In the genomic region with DNA sequence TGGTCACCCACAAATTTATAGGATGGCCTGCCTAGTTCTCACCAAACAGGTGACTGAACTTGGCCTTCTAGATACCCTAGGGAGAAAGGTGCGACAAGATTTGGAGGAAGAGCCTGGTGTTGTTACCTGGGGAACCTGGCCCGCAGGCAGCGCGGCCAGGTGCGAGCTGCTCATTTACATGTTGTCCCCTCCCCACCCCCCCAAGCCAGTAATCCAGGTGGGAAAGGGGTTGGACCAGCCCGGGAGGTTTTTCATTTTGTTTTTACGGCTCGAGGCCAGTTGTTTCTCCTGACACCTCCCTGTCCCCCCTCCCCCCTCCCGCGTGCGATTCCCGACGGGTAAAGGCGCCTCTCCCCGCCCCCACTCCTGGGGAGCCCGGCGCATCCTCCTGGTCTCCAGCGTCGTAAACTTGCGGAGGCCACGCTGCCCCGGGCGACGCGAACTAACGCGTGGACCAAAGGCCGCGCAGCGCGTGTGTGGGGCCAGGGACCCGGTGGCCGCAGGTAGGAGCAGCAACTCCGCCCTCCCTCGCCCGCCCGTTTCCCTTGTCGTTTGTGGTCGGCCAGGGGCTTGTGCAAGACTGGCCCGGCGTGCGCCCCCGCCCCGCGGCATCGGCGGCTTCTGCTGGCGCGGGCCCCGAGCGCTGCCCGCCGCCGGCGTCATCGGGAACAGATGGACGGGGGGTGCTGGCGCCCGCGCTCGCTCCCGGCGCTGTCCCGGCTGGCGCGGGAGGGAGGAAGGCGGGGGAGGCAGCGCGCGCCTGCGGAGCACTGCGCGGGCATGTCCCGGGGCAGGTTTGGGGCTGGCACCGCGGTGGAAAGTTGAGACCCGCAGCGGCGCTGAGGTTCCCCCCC, we compare ENCODE assay signal across 7 mouse cellular contexts. TPM values are rescaled to one million over a fixed set of nuclear protein-coding genes. Genes with fewer than 3 reads are reported as not detected.
A peak's percentile ranks its signal among the peaks of the same experiment; 100 is the strongest.
DNase-seq lines count a peak whose midpoint lies in the region; ATAC-seq and TF ChIP-seq lines count a peak whose summit lies in the region.

No protein-coding gene starts in this region.

- peaks cover 11% of the 10 kb centered on the region for H3K36me3 ChIP-seq in E14TG2a.4 (ENCODE audit: insufficient read depth, low read length)
- no peaks in the 10 kb centered on the region for H3K36me3 ChIP-seq in embryonic facial prominence, embryonic 13.5 days

- no peaks in the 10 kb centered on the region for H3K27me3 ChIP-seq in E14TG2a.4 (ENCODE audit: insufficient read depth, low read length)
- peaks cover 9% of the 10 kb centered on the region for H3K27me3 ChIP-seq in embryonic facial prominence, embryonic 13.5 days

- TF ChIP-seq CTCF in E14TG2a.4 (conservative IDR thresholded peaks at IDR 0.05; ENCODE audit: low read length), result no peak
- no peak for TF ChIP-seq CTCF in left cerebral cortex, adult 2 months (IDR thresholded peaks at IDR 0.05)

- H3K4me1 ChIP-seq in E14TG2a.4 (replicated peaks; ENCODE audit: low read depth, low read length), result peaks cover 69% of the 10 kb centered on the region
- peaks cover 94% of the 10 kb centered on the region for H3K4me1 ChIP-seq in embryonic facial prominence, embryonic 13.5 days

- intact Hi-C loops in heart, postnatal 14 days (cut with DNase I), result loop anchor here (2.0 kb wide), 3 partner anchors 127 to 357 kb away; no protein-coding TSS in a partner anchor
- intact Hi-C loops in left cerebral cortex, adult 2 months (cut with DNase I), result loop anchor here (1.0 to 5.0 kb wide), 5 partner anchors 63 to 233 kb away; no protein-coding TSS in a partner anchor

- H3K27ac ChIP-seq in embryonic facial prominence, embryonic 13.5 days, result peak overlapping the region; percentile 88
- H3K27ac ChIP-seq in left cerebral cortex, adult 2 months, result peak overlapping the region; percentile 93

- peak overlapping the region; percentile 76 for H3K9ac ChIP-seq in embryonic facial prominence, embryonic 13.5 days

- H3K9me3 ChIP-seq in E14TG2a.4 (ENCODE audit: low read length), result no peaks in the 10 kb centered on the region
- H3K9me3 ChIP-seq in embryonic facial prominence, embryonic 13.5 days, result no peaks in the 10 kb centered on the region

- peak; percentile 18 for DNase-seq in T-cell, adult 2 months (ENCODE audit: low spot score)
- peak; percentile 71 to 73 for DNase-seq in heart, postnatal 14 days
- peak; percentile 79 to 87 for DNase-seq in left cerebral cortex, adult 2 months (ENCODE audit: extremely low spot score in 1 of 2, low spot score in 2 of 2)
- peak; percentile 72 to 82 for DNase-seq in lung, postnatal 4 days
- DNase-seq in right cerebral cortex, postnatal 4 days, result peak; percentile 69

- WGBS in embryonic facial prominence, embryonic 13.5 days, result under 1% methylated on average over 73 of the region's 79 CpGs

- H3K4me3 ChIP-seq in E14TG2a.4 (replicated peaks; ENCODE audit: low read length), result peak overlapping the region; percentile 88
- H3K4me3 ChIP-seq in embryonic facial prominence, embryonic 13.5 days, result peak overlapping the region; percentile 59
- H3K4me3 ChIP-seq in left cerebral cortex, adult 2 months, result peak overlapping the region; percentile 67

- peak overlapping the region; percentile 92 for H3K4me2 ChIP-seq in embryonic facial prominence, embryonic 13.5 days

- ATAC-seq in embryonic facial prominence, embryonic 13.5 days (ENCODE audit: insufficient number of reproducible peaks, insufficient read depth, low FRiP score, low TSS enrichment, low read depth), result no peak

RNA-seq across cellular contexts. Expression of gene Gins2, which starts 53.4 kb away (rescaled TPM):
- 98.6 and 111 TPM in 2 replicates for polyA plus RNA-seq in embryonic facial prominence, embryonic 13.5 days (2015; fragmentation: Nextera tagmentation; extraction: Ambion mirVana)
- 1 to 10 TPM; 3.2 to 6.4 TPM for total RNA-seq in heart, postnatal 14 days (2021)
- total RNA-seq in left cerebral cortex, adult 2 months (2021), result 1 to 10 TPM; 1.0 to 2.9 TPM

Comparison
In these comparisons a context has a peak if more than half of its experiments do, and no peak if none do; other contexts are left out.
1. DNase-seq: peak in every context shown above with its lines; median percentile 83 in left cerebral cortex, adult 2 months; 77 in lung, postnatal 4 days; 72 in heart, postnatal 14 days; 69 in right cerebral cortex, postnatal 4 days; 18 in T-cell, adult 2 months.